8 mouse cellular contexts compared by ENCODE assay signal in genomic region chr4:155734350-155734941, GRCm38 (mm10). TPM values are rescaled to one million over a fixed set of nuclear protein-coding genes. Genes with fewer than 3 reads are reported as not detected.
DNase-seq lines count a peak whose midpoint lies in the region; ATAC-seq and TF ChIP-seq lines count a peak whose summit lies in the region.

Gene Tmem240 (plus strand): TSS chr4:155734800.

- H3K4me2 ChIP-seq in forebrain, embryonic 11.5 days (ENCODE audit: low read depth, low read length, severe bottlenecking), result peak within 1 kb of the TSS; percentile 90
- peak within 1 kb of the TSS; percentile 95 for H3K4me2 ChIP-seq in heart, postnatal 0 days (ENCODE audit: low read depth, low read length)
- H3K4me2 ChIP-seq in liver, embryonic 16.5 days (ENCODE audit: low read depth, low read length), result peak within 1 kb of the TSS; percentile 96
- peak within 1 kb of the TSS; percentile 95 for H3K4me2 ChIP-seq in neural tube, embryonic 13.5 days

- peaks cover 6% of the 10 kb centered on the region; the same call in 1 of the 2 replicates for H3K4me1 ChIP-seq in forebrain, embryonic 11.5 days (replicated peaks; ENCODE audit: control insufficient read depth, insufficient read depth, low read length)
- peaks cover 6% of the 10 kb centered on the region for H3K4me1 ChIP-seq in heart, postnatal 0 days (ENCODE audit: control insufficient read depth, insufficient read depth)
- H3K4me1 ChIP-seq in liver, embryonic 16.5 days (ENCODE audit: control insufficient read depth, low read depth, low read length), result peaks cover 17% of the 10 kb centered on the region
- H3K4me1 ChIP-seq in neural tube, embryonic 13.5 days (replicated peaks), result peaks cover 45% of the 10 kb centered on the region
- H3K4me1 ChIP-seq in testis, adult 2 months (ENCODE audit: control insufficient read depth, insufficient read depth, low read length), result peaks cover 15% of the 10 kb centered on the region

- no peaks in the 10 kb centered on the region for H3K27me3 ChIP-seq in forebrain, embryonic 11.5 days (ENCODE audit: control insufficient read depth, insufficient read depth, low read length)
- H3K27me3 ChIP-seq in heart, postnatal 0 days (ENCODE audit: control insufficient read depth, insufficient read depth, low read length), result no peaks in the 10 kb centered on the region
- H3K27me3 ChIP-seq in liver, embryonic 16.5 days (ENCODE audit: control insufficient read depth, insufficient read depth, low read depth, low read length), result 0 out of 2 replicates have a peak, but pooled peaks cover 2% of the 10 kb centered on the region
- H3K27me3 ChIP-seq in neural tube, embryonic 13.5 days, result no peaks in the 10 kb centered on the region
- H3K27me3 ChIP-seq in testis, adult 2 months (ENCODE audit: control insufficient read depth, insufficient read depth, low read length), result no peaks in the 10 kb centered on the region

- peak; percentile 73 for TF ChIP-seq POLR2A in testis, adult 2 months (IDR thresholded peaks at IDR 0.05; ENCODE audit: control insufficient read depth, low read depth, low read length)

- H3K36me3 ChIP-seq in forebrain, embryonic 11.5 days (ENCODE audit: control insufficient read depth, insufficient read depth, low read length), result no peaks in the 10 kb centered on the region; the same call in 1 of the 2 replicates
- peaks cover 24% of the 10 kb centered on the region for H3K36me3 ChIP-seq in heart, postnatal 0 days (replicated peaks; ENCODE audit: control insufficient read depth, insufficient read depth, low read length)
- no peaks in the 10 kb centered on the region for H3K36me3 ChIP-seq in liver, embryonic 16.5 days (ENCODE audit: control insufficient read depth, insufficient read depth)
- peaks cover 43% of the 10 kb centered on the region for H3K36me3 ChIP-seq in neural tube, embryonic 13.5 days
- H3K36me3 ChIP-seq in testis, adult 2 months (ENCODE audit: control insufficient read depth, insufficient read depth, low read length), result no peaks in the 10 kb centered on the region

- H3K27ac ChIP-seq in forebrain, embryonic 11.5 days (ENCODE audit: low read depth, low read length), result peak within 1 kb of the TSS; percentile 58
- H3K27ac ChIP-seq in heart, postnatal 0 days (ENCODE audit: low read depth), result peak within 1 kb of the TSS; percentile 75
- peak within 1 kb of the TSS; percentile 50 for H3K27ac ChIP-seq in liver, embryonic 16.5 days (ENCODE audit: low read length)
- H3K27ac ChIP-seq in neural tube, embryonic 13.5 days (replicated peaks), result peak within 1 kb of the TSS; percentile 96
- peak within 1 kb of the TSS; percentile 88 for H3K27ac ChIP-seq in testis, adult 2 months (ENCODE audit: control insufficient read depth, insufficient read depth, low read depth, low read length)

- TF ChIP-seq CTCF in heart, postnatal 0 days (IDR thresholded peaks at IDR 0.05; ENCODE audit: low read depth), result no peak
- TF ChIP-seq CTCF in testis, adult 2 months (IDR thresholded peaks at IDR 0.05; ENCODE audit: control insufficient read depth, insufficient read depth, insufficient replicate concordance, low read depth, low read length), result no peak

- peak; percentile 96 for ATAC-seq in forebrain, embryonic 11.5 days (replicated peaks; ENCODE audit: low FRiP score)
- ATAC-seq in heart, postnatal 0 days (ENCODE audit: insufficient read depth, low read depth), result peak; percentile 82
- peak; percentile 84 for ATAC-seq in liver, embryonic 16.5 days (ENCODE audit: low read depth)
- peak; percentile 92 for ATAC-seq in neural tube, embryonic 13.5 days (ENCODE audit: low read depth)

- peak within 1 kb of the TSS; percentile 68 for H3K4me3 ChIP-seq in forebrain, embryonic 11.5 days (ENCODE audit: low read depth, low read length)
- H3K4me3 ChIP-seq in heart, postnatal 0 days (ENCODE audit: low read depth, low read length), result peak within 1 kb of the TSS; percentile 79
- peak within 1 kb of the TSS; percentile 77 for H3K4me3 ChIP-seq in liver, embryonic 16.5 days (ENCODE audit: low read depth, low read length)
- peak within 1 kb of the TSS; percentile 68 for H3K4me3 ChIP-seq in neural tube, embryonic 13.5 days
- peak within 1 kb of the TSS; percentile 83 for H3K4me3 ChIP-seq in testis, adult 2 months (ENCODE audit: control insufficient read depth, low read depth, low read length)

- H3K9ac ChIP-seq in forebrain, embryonic 11.5 days (ENCODE audit: low read length), result peak within 1 kb of the TSS; percentile 84
- peak within 1 kb of the TSS; percentile 77 for H3K9ac ChIP-seq in heart, postnatal 0 days (replicated peaks; ENCODE audit: low read depth, low read length)
- H3K9ac ChIP-seq in liver, embryonic 16.5 days (ENCODE audit: low read depth, low read length), result peak within 1 kb of the TSS; percentile 73
- peak within 1 kb of the TSS; percentile 95 for H3K9ac ChIP-seq in neural tube, embryonic 13.5 days

- TF ChIP-seq EP300 in heart, postnatal 0 days (IDR thresholded peaks at IDR 0.05; ENCODE audit: low read depth), result no peak

- H3K9me3 ChIP-seq in forebrain, embryonic 11.5 days (ENCODE audit: control insufficient read depth, low read length), result no peaks in the 10 kb centered on the region
- H3K9me3 ChIP-seq in heart, postnatal 0 days (replicated peaks; ENCODE audit: control insufficient read depth, low read length), result no peaks in the 10 kb centered on the region
- H3K9me3 ChIP-seq in liver, embryonic 16.5 days (replicated peaks; ENCODE audit: control insufficient read depth, low read length), result no peaks in the 10 kb centered on the region
- no peaks in the 10 kb centered on the region for H3K9me3 ChIP-seq in neural tube, embryonic 13.5 days

- WGBS in forebrain, embryonic 11.5 days, result under 1% methylated on average over 31 of the region's 35 CpGs
- under 1% methylated on average over 33 of the region's 35 CpGs for WGBS in heart, postnatal 0 days
- WGBS in liver, embryonic 16.5 days (ENCODE audit: insufficient replicate concordance), result 2% methylated on average over 29 of the region's 35 CpGs
- under 1% methylated on average over 31 of the region's 35 CpGs for WGBS in neural tube, embryonic 13.5 days

- DNase-seq in CD8-positive naive resting alpha-beta T cell, adult 2 months (ENCODE audit: low read depth in 2 of 2, low spot score in 2 of 2), result peak; percentile 60 to 74
- peak; percentile 76 for DNase-seq in c-Kit-positive CD71-negative TER-119-negative erythroid progenitor cells, embryonic 14.5 days (ENCODE audit: low read depth)
- peak; percentile 95 for DNase-seq in forebrain, embryonic 11.5 days (ENCODE audit: low spot score)
- DNase-seq in heart, postnatal 0 days (ENCODE audit: low spot score), result peak; percentile 87
- DNase-seq in kidney, postnatal 4 days, result peak; percentile 89 to 93

RNA-seq across cellular contexts. Expression of gene Tmem240, which starts in this region (rescaled TPM):
- polyA plus RNA-seq in forebrain, embryonic 11.5 days (2014; fragmentation: Nextera tagmentation; extraction: Ambion mirVana), result 0.76 and 1.2 TPM in 2 replicates
- 0.57 and 1.7 TPM in 2 replicates for total RNA-seq in heart, postnatal 0 days (2014; rRNA removed; ENCODE audit: low replicate concordance)
- 0.41 and 0.48 TPM in 2 replicates for polyA plus RNA-seq in heart, postnatal 0 days (2015; fragmentation: Nextera tagmentation; extraction: Ambion mirVana)
- polyA plus RNA-seq in liver, embryonic 16.5 days (2015; fragmentation: Nextera tagmentation; extraction: Ambion mirVana), result 0.13 TPM in 1 of 2 replicates, not detected in the other
- polyA plus RNA-seq in neural tube, embryonic 13.5 days (2015; fragmentation: Nextera tagmentation; extraction: Ambion mirVana), result 10.4 and 12.0 TPM in 2 replicates
- 1.5 and 1.8 TPM in 2 replicates for polyA plus RNA-seq in testis, adult 2 months (2012; rRNA removed)

Comparison
In these comparisons a context has a peak if more than half of its experiments do, and no peak if none do; other contexts are left out.
1. Peak in every context shown above with its lines: DNase-seq, ATAC-seq, H3K4me3 ChIP-seq and H3K27ac ChIP-seq.
2. Peak in ATAC-seq, H3K4me3 ChIP-seq, H3K27ac ChIP-seq, H3K9ac ChIP-seq and H3K4me2 ChIP-seq in liver, embryonic 16.5 days; RNA of the gene not detected or under 1 TPM.